ENCODE assay signal across 9 mouse cellular contexts in the genomic region with DNA sequence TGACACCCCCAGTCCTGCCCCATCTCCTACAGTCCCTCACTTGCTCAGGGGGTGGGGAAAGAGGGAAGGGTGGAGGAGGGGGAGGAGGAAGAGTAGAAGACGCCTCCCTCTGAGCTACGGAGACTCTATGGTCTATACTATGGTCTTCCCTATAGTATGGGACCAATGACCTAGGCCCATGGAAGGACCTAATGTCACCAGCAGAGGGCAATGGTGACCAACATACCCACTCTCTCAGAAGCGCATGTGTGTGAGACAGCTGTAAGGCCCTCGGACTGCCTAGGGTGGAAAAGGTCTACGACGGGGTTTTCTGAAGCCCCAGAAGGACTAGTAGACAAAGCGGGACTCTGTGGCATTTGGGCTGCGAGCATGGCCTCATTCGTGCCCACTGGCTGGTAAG. TPM values are rescaled to one million over a fixed set of nuclear protein-coding genes. Genes with fewer than 3 reads are reported as not detected.
DNase-seq lines count a peak whose midpoint lies in the region; TF ChIP-seq lines count a peak whose summit lies in the region.
"Had no signal": no experiment of that assay in that cellular context is flagged by ENCODE, and none has a peak within 500 bp of the region (broad histone marks: within the 10 kb centered on the region; RNA-seq: fewer than 3 reads in every experiment).

No protein-coding gene starts in this region.

- no peak for TF ChIP-seq POLR2A in CH12.LX (IDR thresholded peaks at IDR 0.05; ENCODE audit: low read depth, low read length)
- no peak for TF ChIP-seq POLR2A in embryonic fibroblast, embryonic 13.5 days (IDR thresholded peaks at IDR 0.05; ENCODE audit: low read depth, low read length)

- no peak overlapping the region for H3K27ac ChIP-seq in CH12.LX (ENCODE audit: insufficient read depth, low read depth)
- H3K27ac ChIP-seq in embryonic fibroblast, embryonic 13.5 days (ENCODE audit: insufficient read depth, low read length), result no peak overlapping the region
- H3K27ac ChIP-seq: limb, embryonic 15.5 days had no signal

- no peaks in the 10 kb centered on the region for H3K36me3 ChIP-seq in CH12.LX (replicated peaks in 1 of 2; ENCODE audit: control insufficient read depth in 1 of 2, insufficient read depth in 1 of 2, low read length in 1 of 2)
- H3K36me3 ChIP-seq: limb, embryonic 15.5 days had no signal

- H3K4me1 ChIP-seq in CH12.LX (ENCODE audit: control insufficient read depth in 1 of 2, insufficient read depth in 2 of 2), result no peaks in the 10 kb centered on the region
- no peaks in the 10 kb centered on the region for H3K4me1 ChIP-seq in embryonic fibroblast, embryonic 13.5 days (ENCODE audit: control insufficient read depth, insufficient read depth, low read length)

- no peaks in the 10 kb centered on the region for H3K79me2 ChIP-seq in CH12.LX (replicated peaks; ENCODE audit: control insufficient read depth, extremely low read depth, insufficient read depth, poor library complexity, severe bottlenecking)

- dilution Hi-C loops in CH12.LX (cut with MboI; ENCODE audit: extremely low pct_ligation_motif_present, extremely low pct_unique_long_range_greater_than_20kb, low sequenced_read_pairs), result no loop called here

- H3K9ac ChIP-seq in CH12.LX (ENCODE audit: insufficient read depth, low read depth), result no peak overlapping the region
- H3K9ac ChIP-seq: limb, embryonic 15.5 days had no signal

- peak; percentile 53 to 79 for TF ChIP-seq CTCF in CH12.LX (conservative IDR thresholded peaks at IDR 0.05 in 1 of 2, IDR thresholded peaks at IDR 0.05 in 1 of 2; ENCODE audit: low read depth in 2 of 2, low read length in 2 of 2)
- peak; percentile 41; the same call in 1 of the 2 replicates for TF ChIP-seq CTCF in embryonic fibroblast, embryonic 13.5 days (IDR thresholded peaks at IDR 0.05; ENCODE audit: borderline replicate concordance, insufficient read depth, low read length)

- in situ Hi-C loops in CH12.LX (cut with MboI; ENCODE audit: low pct_ligation_motif_present, low pct_unique_long_range_greater_than_20kb, low sequenced_read_pairs), result loop anchor here (5.0 to 25.0 kb wide), 2 partner anchors 377 to 1333 kb away; no protein-coding TSS in a partner anchor

- no peak for TF ChIP-seq EP300 in CH12.LX (IDR thresholded peaks at IDR 0.05; ENCODE audit: low read length)

- peak; percentile 81 for TF ChIP-seq RAD21 in CH12.LX (IDR thresholded peaks at IDR 0.05; ENCODE audit: low read depth, low read length)

- no peak overlapping the region for H3K4me3 ChIP-seq in CH12.LX (replicated peaks in 1 of 3; ENCODE audit: low read depth in 2 of 3, low read length in 2 of 3, poor library complexity in 1 of 3)
- no peak overlapping the region for H3K4me3 ChIP-seq in embryonic fibroblast, embryonic 13.5 days (ENCODE audit: insufficient read depth, low read length)
- H3K4me3 ChIP-seq: limb, embryonic 15.5 days had no signal

- peaks cover 88% of the 10 kb centered on the region for H3K27me3 ChIP-seq in CH12.LX (replicated peaks)

- H3K9me3 ChIP-seq in CH12.LX (replicated peaks; ENCODE audit: low read length), result peaks cover 6% of the 10 kb centered on the region
- H3K9me3 ChIP-seq: limb, embryonic 15.5 days had no signal

- intact Hi-C loops in heart, postnatal 10 days (cut with DNase I), result no loop called here
- intact Hi-C loops in heart, postnatal 36 days (cut with DNase I), result no loop called here
- intact Hi-C loops in left cerebral cortex, postnatal 36 days (cut with DNase I), result no loop called here
- intact Hi-C loops in heart, postnatal 14 days (cut with DNase I), result no loop called here

- no peak overlapping the region for H3K4me2 ChIP-seq in CH12.LX (ENCODE audit: insufficient read depth, low read depth, poor library complexity, severe bottlenecking)
- H3K4me2 ChIP-seq: limb, embryonic 15.5 days had no signal

- DNase-seq in heart, postnatal 10 days, result peak; percentile 23 to 36
- DNase-seq in heart, postnatal 36 days, result no peak
- peak; percentile 67 for DNase-seq in CH12.LX (ENCODE audit: extremely low read depth)
- DNase-seq in lung, postnatal 14 days, result peak; percentile 34
- no peak for DNase-seq in frontal cortex, postnatal 10 days (ENCODE audit: low spot score in 2 of 2)
- no peak for DNase-seq in left cerebral cortex, postnatal 36 days (ENCODE audit: low spot score in 2 of 2)
- no peak for DNase-seq in heart, postnatal 14 days

TF ChIP-seq in CH12.LX, 34 proteins besides CTCF, POLR2A, EP300 and RAD21:
- TF ChIP-seq ZMIZ1 (IDR thresholded peaks at IDR 0.05; ENCODE audit: low read depth, low read length) (no peak), ZKSCAN1 (IDR thresholded peaks at IDR 0.05; ENCODE audit: borderline replicate concordance, low read depth, low read length) (no peak), MAX (IDR thresholded peaks at IDR 0.05; ENCODE audit: low read length) (0 out of 2 replicates have a peak, but pooled peaks have one; percentile 24), MXI1 (IDR thresholded peaks at IDR 0.05; ENCODE audit: low read depth, low read length) (no peak), ZC3H11A (IDR thresholded peaks at IDR 0.05; ENCODE audit: low read depth, low read length) (peak; percentile 45), SMC3 (IDR thresholded peaks at IDR 0.05; ENCODE audit: low read depth, low read length) (peak; percentile 78), USF2 (conservative IDR thresholded peaks at IDR 0.05; ENCODE audit: low read depth, low read length) (no peak), SIN3A (IDR thresholded peaks at IDR 0.05; ENCODE audit: low read length) (no peak), ZNF384 (IDR thresholded peaks at IDR 0.05; ENCODE audit: low read depth, low read length) (no peak), GABPA (IDR thresholded peaks at IDR 0.05; ENCODE audit: insufficient replicate concordance, low read depth, low read length) (no peak), E2F4 (IDR thresholded peaks at IDR 0.05; ENCODE audit: insufficient replicate concordance, low read depth, low read length) (no peak), IRF4 (IDR thresholded peaks at IDR 0.05; ENCODE audit: low read depth, low read length) (0 out of 2 replicates have a peak, but pooled peaks have one; percentile 7), ETS1 (conservative IDR thresholded peaks at IDR 0.05; ENCODE audit: low read depth, low read length) (no peak), RCOR1 (conservative IDR thresholded peaks at IDR 0.05; ENCODE audit: low read depth, low read length) (no peak), NELFE (IDR thresholded peaks at IDR 0.05; ENCODE audit: low read depth, low read length) (no peak), NRF1 (IDR thresholded peaks at IDR 0.05; ENCODE audit: low read depth, low read length) (peak; percentile 78), ELF1 (IDR thresholded peaks at IDR 0.05; ENCODE audit: low read depth, low read length) (0 out of 2 replicates have a peak, but pooled peaks have one; percentile 16), MAZ (IDR thresholded peaks at IDR 0.05; ENCODE audit: low read depth, low read length) (no peak), MEF2A (IDR thresholded peaks at IDR 0.05; ENCODE audit: borderline replicate concordance, low read depth, low read length) (no peak), CHD2 (IDR thresholded peaks at IDR 0.05; ENCODE audit: low read length) (no peak), MYC (IDR thresholded peaks at IDR 0.05; ENCODE audit: low read depth, low read length) (peak; percentile 70), HCFC1 (IDR thresholded peaks at IDR 0.05; ENCODE audit: low read depth, low read length) (no peak), JUN (IDR thresholded peaks at IDR 0.05; ENCODE audit: insufficient read depth, low read depth, low read length) (no peak), POLR2AphosphoS2 (IDR thresholded peaks at IDR 0.05; ENCODE audit: low read depth, low read length) (no peak), TCF12 (IDR thresholded peaks at IDR 0.05; ENCODE audit: low read depth, low read length) (0 out of 2 replicates have a peak, but pooled peaks have one; percentile 25)

RNA-seq across cellular contexts. Expression of a gene that starts 24.3 kb away (rescaled TPM):
- not detected for total RNA-seq in heart, postnatal 10 days (2021)
- not detected for total RNA-seq in heart, postnatal 36 days (2021)
- not detected in 2 replicates for total RNA-seq in CH12.LX (2012; rRNA removed)
- total RNA-seq in CH12.LX (2014; rRNA removed), result not detected in 2 replicates
- not detected in 2 replicates for polyA plus RNA-seq in CH12.LX (2012; ENCODE audit: insufficient read length, low read depth)
- not detected in 2 replicates for polyA plus RNA-seq in embryonic fibroblast, embryonic 13.5 days (2011; ENCODE audit: insufficient read length, low read depth, missing spikeins)
- not detected for total RNA-seq in left cerebral cortex, postnatal 36 days (2021)
- not detected for total RNA-seq in heart, postnatal 14 days (2021)
- polyA plus RNA-seq: limb, embryonic 15.5 days had no signal

RNA-seq across cellular contexts. Expression of a gene that starts 31.5 kb away (rescaled TPM):
- total RNA-seq in heart, postnatal 10 days (2021), result not detected
- total RNA-seq in heart, postnatal 36 days (2021), result not detected
- not detected in 2 replicates for total RNA-seq in CH12.LX (2012; rRNA removed)
- total RNA-seq in CH12.LX (2014; rRNA removed), result not detected in 2 replicates
- not detected in 2 replicates for polyA plus RNA-seq in CH12.LX (2012; ENCODE audit: insufficient read length, low read depth)
- polyA plus RNA-seq in embryonic fibroblast, embryonic 13.5 days (2011; ENCODE audit: insufficient read length, low read depth, missing spikeins), result not detected in 2 replicates
- not detected for total RNA-seq in left cerebral cortex, postnatal 36 days (2021)
- total RNA-seq in heart, postnatal 14 days (2021), result not detected
- polyA plus RNA-seq: limb, embryonic 15.5 days had no signal

Comparison
In these comparisons a context has a peak if more than half of its experiments do, and no peak if none do; other contexts are left out.
1. DNase-seq: peak in heart, postnatal 10 days (2 of 2), CH12.LX (single experiment) and lung, postnatal 14 days (single experiment); none in heart, postnatal 36 days (0 of 2), frontal cortex, postnatal 10 days (0 of 2), left cerebral cortex, postnatal 36 days (0 of 2) and heart, postnatal 14 days (0 of 2).